Mouse (Mus musculus): ENCODE measurements around the gene Olfr211. TPM values are rescaled to one million over a fixed set of nuclear protein-coding genes. Genes with fewer than 3 reads are reported as not detected.
"Not testable (repeated sequence)": the region's sequence is repeated elsewhere in the genome, so short reads cannot be mapped to it uniquely, and the experiment has no call there.

Gene Olfr211
- polyA plus RNA-seq, 1 experiment, result not detected

GRCm38 (mm10) chr6:116485081-116485480 lies 3.8 kb upstream of the Olfr211 start:
- Histone ChIP-seq H3K4me1 (ENCODE audit: control insufficient read depth, insufficient read depth, low read length) (no peaks in the 10 kb centered on the region), H3K4me3 (replicated peaks; ENCODE audit: extremely low read depth, low read depth, low read length) (no peak overlapping the region)
- 48% methylated on average over 1 of the region's 1 CpGs for WGBS
- no peak for TF ChIP-seq CTCF (IDR thresholded peaks at IDR 0.05; ENCODE audit: insufficient read depth, low read length)
- no peak for TF ChIP-seq POLR2A (IDR thresholded peaks at IDR 0.05; ENCODE audit: borderline replicate concordance, extremely low read depth, low read depth, low read length)
- no peak for DNase-seq

- no peak for DNase-seq
- Histone ChIP-seq H3K4me3 (replicated peaks; ENCODE audit: extremely low read depth, low read depth, low read length) (no peak overlapping the region), H3K4me1 (ENCODE audit: control insufficient read depth, insufficient read depth, low read length) (no peaks in the 10 kb centered on the region)
- WGBS, result 43% methylated on average over 1 of the region's 1 CpGs
- no peak for TF ChIP-seq CTCF (IDR thresholded peaks at IDR 0.05; ENCODE audit: insufficient read depth, low read length)
- TF ChIP-seq POLR2A (IDR thresholded peaks at IDR 0.05; ENCODE audit: borderline replicate concordance, extremely low read depth, low read depth, low read length), result no peak
These were observed 2.1 kb upstream of the Olfr211 start for GRCm38 (mm10) chr6:116486833-116487232.

- DNase-seq, result no peak
- 80% methylated on average over 5 of the region's 5 CpGs for WGBS
- no peak for TF ChIP-seq CTCF (IDR thresholded peaks at IDR 0.05; ENCODE audit: insufficient read depth, low read length)
- no peak for TF ChIP-seq POLR2A (IDR thresholded peaks at IDR 0.05; ENCODE audit: borderline replicate concordance, extremely low read depth, low read depth, low read length)
- H3K4me3 ChIP-seq (replicated peaks; ENCODE audit: extremely low read depth, low read depth, low read length), result no peak overlapping the region
- no peaks in the 10 kb centered on the region for H3K4me1 ChIP-seq (ENCODE audit: control insufficient read depth, insufficient read depth, low read length)
These were observed 4.9 kb downstream of the Olfr211 start for GRCm38 (mm10) chr6:116493742-116494141.

- Histone ChIP-seq H3K4me1 (ENCODE audit: control insufficient read depth, insufficient read depth, low read length) (no peaks in the 10 kb centered on the region), H3K4me3 (replicated peaks; ENCODE audit: extremely low read depth, low read depth, low read length) (no peak overlapping the region)
- TF ChIP-seq POLR2A (IDR thresholded peaks at IDR 0.05; ENCODE audit: borderline replicate concordance, extremely low read depth, low read depth, low read length) (no peak), CTCF (IDR thresholded peaks at IDR 0.05; ENCODE audit: insufficient read depth, low read length) (no peak)
- no peak for DNase-seq
- WGBS, result 67% methylated on average over 1 of the region's 1 CpGs
These were observed 7.1 kb downstream of the Olfr211 start for GRCm38 (mm10) chr6:116495960-116496359.

- DNase-seq; H3K4me3 ChIP-seq (replicated peaks; ENCODE audit: extremely low read depth, low read depth, low read length); H3K4me1 ChIP-seq (ENCODE audit: control insufficient read depth, insufficient read depth, low read length): not testable (repeated sequence)
- 89% methylated on average over 20 of the region's 20 CpGs for WGBS
These were observed 17.6 kb downstream of the Olfr211 start, which contains the start of gene Olfr212 for GRCm38 (mm10) chr6:116506302-116507003. TSS of gene Olfr212 (plus strand) at chr6:116506516.

GRCm38 (mm10) chr6:116514832-116515231 lies 25.9 kb downstream of the Olfr211 start:
- Histone ChIP-seq H3K4me1 (ENCODE audit: control insufficient read depth, insufficient read depth, low read length) (no peaks in the 10 kb centered on the region), H3K4me3 (replicated peaks; ENCODE audit: extremely low read depth, low read depth, low read length) (no peak overlapping the region)
- TF ChIP-seq CTCF (IDR thresholded peaks at IDR 0.05; ENCODE audit: insufficient read depth, low read length), result no peak
- no peak for TF ChIP-seq POLR2A (IDR thresholded peaks at IDR 0.05; ENCODE audit: borderline replicate concordance, extremely low read depth, low read depth, low read length)
- DNase-seq, result no peak

- TF ChIP-seq POLR2A (IDR thresholded peaks at IDR 0.05; ENCODE audit: borderline replicate concordance, extremely low read depth, low read depth, low read length), result no peak
- no peak for TF ChIP-seq CTCF (IDR thresholded peaks at IDR 0.05; ENCODE audit: insufficient read depth, low read length)
- H3K4me1 ChIP-seq (ENCODE audit: control insufficient read depth, insufficient read depth, low read length), result no peaks in the 10 kb centered on the region
- WGBS, result 84% methylated on average over 1 of the region's 1 CpGs
- no peak within 1 kb of the TSS for H3K4me3 ChIP-seq (replicated peaks; ENCODE audit: extremely low read depth, low read depth, low read length)
- no peak for DNase-seq
These were observed 49.3 kb downstream of the Olfr211 start, which contains the start of gene Olfr213 for GRCm38 (mm10) chr6:116538156-116538555. TSS of gene Olfr213 (plus strand) at chr6:116538456.

GRCm38 (mm10) chr6:116542500-116542899 lies 53.6 kb downstream of the Olfr211 start:
- TF ChIP-seq CTCF (IDR thresholded peaks at IDR 0.05; ENCODE audit: insufficient read depth, low read length) (no peak), POLR2A (IDR thresholded peaks at IDR 0.05; ENCODE audit: borderline replicate concordance, extremely low read depth, low read depth, low read length) (no peak)
- Histone ChIP-seq H3K4me1 (ENCODE audit: control insufficient read depth, insufficient read depth, low read length) (no peaks in the 10 kb centered on the region), H3K4me3 (replicated peaks; ENCODE audit: extremely low read depth, low read depth, low read length) (no peak overlapping the region)
- WGBS, result 75% methylated on average over 2 of the region's 2 CpGs
- DNase-seq, result no peak

Other genes starting within 250 kb of the Olfr211 start
- gene Zfand4, start 224.9 kb upstream of the Olfr211 start, polyA plus RNA-seq (2012; rRNA removed), result 0.32 and 0.89 TPM in 2 replicates
- 46.0 and 50.6 TPM in 2 replicates for gene March8, start 151.1 kb upstream of the Olfr211 start, polyA plus RNA-seq (2012; rRNA removed)
- gene Alox5, start 27.9 kb upstream of the Olfr211 start, polyA plus RNA-seq (2012; rRNA removed), result 8.6 and 9.1 TPM in 2 replicates
- gene Olfr212, start 17.4 kb downstream of the Olfr211 start, polyA plus RNA-seq (2012; rRNA removed), result not detected in 2 replicates
- gene Olfr213, start 49.4 kb downstream of the Olfr211 start, polyA plus RNA-seq (2012; rRNA removed), result not detected in 2 replicates
- not detected in 2 replicates for gene Gm5580, start 62.0 kb downstream of the Olfr211 start, polyA plus RNA-seq (2012; rRNA removed)
- gene Olfr214, start 65.1 kb downstream of the Olfr211 start, polyA plus RNA-seq (2012; rRNA removed), result not detected in 2 replicates
- gene Olfr215, start 95.1 kb downstream of the Olfr211 start, polyA plus RNA-seq (2012; rRNA removed), result not detected in 2 replicates
- 8.4 and 16.2 TPM in 2 replicates for gene Zfp422, start 139.9 kb downstream of the Olfr211 start, polyA plus RNA-seq (2012; rRNA removed)
- 59.8 and 70.1 TPM in 2 replicates for gene Depp1, start 161.5 kb downstream of the Olfr211 start, polyA plus RNA-seq (2012; rRNA removed)
- 18.1 and 20.6 TPM in 2 replicates for gene Rassf4, start 184.9 kb downstream of the Olfr211 start, polyA plus RNA-seq (2012; rRNA removed)
- 0.04 TPM in 1 of 2 replicates, not detected in the other for gene Tmem72, start 227.8 kb downstream of the Olfr211 start, polyA plus RNA-seq (2012; rRNA removed)

All from lung, adult 2 months (tissue).